Mouse (Mus musculus): ENCODE results near the gene Rnf6. TPM values are rescaled to one million over a fixed set of nuclear protein-coding genes. Genes with fewer than 3 reads are reported as not detected.

Rnf6 gene
- polyA plus RNA-seq, 2 experiments, result 13.2 to 19.4 TPM

DNA sequence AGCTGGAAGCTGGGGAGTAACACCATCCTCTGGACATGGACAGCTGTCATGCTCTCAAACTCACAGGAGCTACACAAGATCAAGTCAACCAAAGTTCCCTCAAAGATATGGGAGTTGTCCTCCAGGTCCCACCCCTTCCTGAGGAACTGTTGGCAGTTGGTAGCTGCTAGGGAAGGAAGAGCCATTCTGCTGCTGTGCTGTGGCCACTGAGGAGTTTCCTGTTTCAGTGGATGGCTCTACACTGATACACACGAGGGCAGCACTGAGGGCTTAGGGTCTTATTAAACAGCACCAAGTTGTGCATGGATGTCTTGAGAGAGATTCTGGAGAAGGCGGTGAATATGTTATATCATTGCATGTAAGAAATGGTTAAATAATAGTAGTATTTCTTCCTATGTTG is 21.8 kb downstream of the Rnf6 start:
- Histone ChIP-seq H3K4me2 (ENCODE audit: low read depth) (no peak overlapping the region), H3K9me3 (ENCODE audit: control insufficient read depth, low read length) (peaks cover 2% of the 10 kb centered on the region; the same call in 1 of the 2 replicates), H3K27me3 (ENCODE audit: control insufficient read depth, insufficient read depth, low read length) (no peaks in the 10 kb centered on the region), H3K9ac (replicated peaks) (no peak overlapping the region), H3K36me3 (replicated peaks; ENCODE audit: control insufficient read depth, insufficient read depth, low read depth) (peaks cover 3% of the 10 kb centered on the region; the same call in 1 of the 2 replicates), H3K27ac (no peak overlapping the region), H3K4me1 (replicated peaks; ENCODE audit: control insufficient read depth in 2 of 2, insufficient read depth in 2 of 2, low read length in 1 of 2) (no peaks in the 10 kb centered on the region), H3K4me3 (ENCODE audit: insufficient read depth in 1 of 2, low read depth in 2 of 2, low read length in 2 of 2) (no peak overlapping the region)
- TF ChIP-seq CTCF (IDR thresholded peaks at IDR 0.05; ENCODE audit: low read depth), result peak; percentile 40
- TF ChIP-seq EP300 (IDR thresholded peaks at IDR 0.05; ENCODE audit: low read depth), result no peak
- DNase-seq (ENCODE audit: low read depth in 3 of 3, low spot score in 3 of 3) (no peak), ATAC-seq (ENCODE audit: insufficient read depth) (no peak)
- WGBS (ENCODE audit: insufficient replicate concordance), result 48% methylated on average over 2 of the region's 2 CpGs

DNA sequence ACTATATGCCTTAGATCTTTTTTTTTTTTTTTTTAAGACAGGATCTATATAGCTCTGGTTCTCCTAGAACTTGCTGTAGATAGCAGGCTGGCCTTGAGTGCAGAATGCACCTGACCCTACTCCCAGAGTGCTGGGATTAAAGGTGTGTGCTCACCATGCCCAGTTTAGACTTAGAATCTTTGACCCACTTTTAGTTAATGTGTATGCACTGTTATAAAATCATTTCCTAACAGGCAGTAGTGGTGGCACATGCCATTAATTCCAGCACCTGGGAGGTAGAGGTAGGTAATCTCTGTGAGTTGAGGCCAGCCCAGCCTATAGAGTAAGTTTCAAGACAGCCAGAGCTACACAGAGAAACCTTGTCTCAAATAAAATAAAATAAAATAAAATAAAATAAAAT is 22.3 kb downstream of the Rnf6 start:
- H3K4me2 ChIP-seq (ENCODE audit: low read depth), result no peak overlapping the region
- H3K36me3 ChIP-seq (replicated peaks; ENCODE audit: control insufficient read depth, insufficient read depth, low read depth), result no peaks in the 10 kb centered on the region; the same call in 1 of the 2 replicates
- no peaks in the 10 kb centered on the region for H3K27me3 ChIP-seq (ENCODE audit: control insufficient read depth, insufficient read depth, low read length)
- H3K9ac ChIP-seq (replicated peaks), result no peak overlapping the region
- peaks cover 2% of the 10 kb centered on the region; the same call in 1 of the 2 replicates for H3K9me3 ChIP-seq (ENCODE audit: control insufficient read depth, low read length)
- no peak overlapping the region for H3K27ac ChIP-seq
- no peaks in the 10 kb centered on the region for H3K4me1 ChIP-seq (replicated peaks; ENCODE audit: control insufficient read depth in 2 of 2, insufficient read depth in 2 of 2, low read length in 1 of 2)
- DNase-seq (ENCODE audit: low read depth in 3 of 3, low spot score in 3 of 3) (no peak), ATAC-seq (ENCODE audit: insufficient read depth) (no peak)
- no peak overlapping the region for H3K4me3 ChIP-seq (ENCODE audit: insufficient read depth in 1 of 2, low read depth in 2 of 2, low read length in 2 of 2)
- TF ChIP-seq CTCF (IDR thresholded peaks at IDR 0.05; ENCODE audit: low read depth), result no peak
- no peak for TF ChIP-seq EP300 (IDR thresholded peaks at IDR 0.05; ENCODE audit: low read depth)

DNA sequence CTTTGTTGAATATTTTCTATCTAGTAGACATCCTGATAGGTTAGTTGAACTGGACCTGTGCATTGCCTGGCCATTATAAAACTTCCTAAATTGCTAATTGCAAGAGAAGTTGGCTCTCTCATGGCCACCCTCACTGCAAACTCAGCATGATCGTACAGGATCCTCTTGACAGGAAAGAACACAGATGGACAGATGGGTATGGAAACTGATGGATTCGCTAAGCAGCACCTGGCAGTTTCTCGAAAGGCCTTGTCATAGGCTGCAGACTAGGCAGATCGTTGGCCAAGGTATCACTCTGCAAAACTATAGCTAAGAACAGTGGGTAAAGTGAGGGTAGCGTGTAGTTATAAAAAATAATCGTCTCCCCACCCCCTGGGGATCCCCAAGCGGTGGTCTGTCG is 28.0 kb downstream of the Rnf6 start:
- DNase-seq (ENCODE audit: low read depth in 3 of 3, low spot score in 3 of 3) (no peak), ATAC-seq (ENCODE audit: insufficient read depth) (no peak)
- H3K27ac ChIP-seq, result no peak overlapping the region
- H3K4me3 ChIP-seq (ENCODE audit: insufficient read depth in 1 of 2, low read depth in 2 of 2, low read length in 2 of 2), result no peak overlapping the region
- TF ChIP-seq EP300 (IDR thresholded peaks at IDR 0.05; ENCODE audit: low read depth) (no peak), CTCF (IDR thresholded peaks at IDR 0.05; ENCODE audit: low read depth) (no peak)
- no peaks in the 10 kb centered on the region for H3K9me3 ChIP-seq (ENCODE audit: control insufficient read depth, low read length)
- H3K36me3 ChIP-seq (replicated peaks; ENCODE audit: control insufficient read depth, insufficient read depth, low read depth), result no peaks in the 10 kb centered on the region
- WGBS (ENCODE audit: insufficient replicate concordance), result 57% methylated on average over 8 of the region's 8 CpGs
- H3K27me3 ChIP-seq (ENCODE audit: control insufficient read depth, insufficient read depth, low read length), result no peaks in the 10 kb centered on the region
- H3K4me1 ChIP-seq (replicated peaks; ENCODE audit: control insufficient read depth in 2 of 2, insufficient read depth in 2 of 2, low read length in 1 of 2), result no peaks in the 10 kb centered on the region
- H3K9ac ChIP-seq (replicated peaks), result no peak overlapping the region
- H3K4me2 ChIP-seq (ENCODE audit: low read depth), result no peak overlapping the region

DNA sequence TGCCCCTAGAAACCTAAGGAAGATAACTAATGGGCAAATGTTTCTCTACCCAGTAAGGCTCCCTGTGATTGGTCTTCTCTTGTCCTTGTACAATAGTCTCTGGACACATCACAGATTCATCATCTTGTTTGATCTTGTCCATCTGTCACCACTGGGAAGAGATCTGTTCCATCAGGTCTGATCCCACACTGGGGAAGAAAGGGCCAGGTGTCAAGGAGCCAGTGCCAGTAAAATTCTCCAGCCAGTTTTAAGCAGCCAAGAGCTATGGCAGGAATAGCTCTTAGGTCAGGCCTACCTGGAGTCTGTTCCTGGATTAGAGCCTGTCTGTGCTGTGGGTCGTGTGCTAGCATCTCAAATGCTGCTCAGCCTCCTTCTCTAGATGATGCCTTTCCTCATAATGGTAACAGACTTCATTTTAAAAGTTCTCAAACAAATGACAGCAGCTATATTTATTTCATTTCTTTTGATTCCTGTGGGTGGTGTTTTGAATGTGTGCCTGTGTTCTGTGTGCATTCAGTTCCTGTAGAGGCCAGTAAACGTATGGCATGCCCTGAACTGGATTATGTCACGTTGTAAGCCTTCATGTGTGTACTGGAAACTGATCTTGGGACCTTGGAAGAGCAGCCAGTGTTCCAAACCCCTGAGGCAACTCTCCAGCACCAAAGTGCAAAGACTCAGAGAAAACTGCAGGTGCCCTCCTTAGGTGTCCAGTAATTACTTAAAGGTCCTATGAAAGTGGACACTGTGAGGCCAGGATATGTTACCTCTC is 30.7 kb downstream of the Rnf6 start:
- TF ChIP-seq CTCF (IDR thresholded peaks at IDR 0.05; ENCODE audit: low read depth), result no peak
- TF ChIP-seq EP300 (IDR thresholded peaks at IDR 0.05; ENCODE audit: low read depth), result no peak
- Histone ChIP-seq H3K27me3 (ENCODE audit: control insufficient read depth, insufficient read depth, low read length) (no peaks in the 10 kb centered on the region), H3K4me2 (ENCODE audit: low read depth) (no peak overlapping the region), H3K4me1 (replicated peaks; ENCODE audit: control insufficient read depth in 2 of 2, insufficient read depth in 2 of 2, low read length in 1 of 2) (no peaks in the 10 kb centered on the region), H3K9ac (replicated peaks) (no peak overlapping the region), H3K27ac (no peak overlapping the region), H3K36me3 (replicated peaks; ENCODE audit: control insufficient read depth, insufficient read depth, low read depth) (no peaks in the 10 kb centered on the region), H3K4me3 (ENCODE audit: insufficient read depth in 1 of 2, low read depth in 2 of 2, low read length in 2 of 2) (no peak overlapping the region), H3K9me3 (ENCODE audit: control insufficient read depth, low read length) (no peaks in the 10 kb centered on the region)
- no peak for ATAC-seq (ENCODE audit: insufficient read depth)
- DNase-seq (ENCODE audit: low read depth in 3 of 3, low spot score in 3 of 3), result no peak
- 29% methylated on average over 3 of the region's 3 CpGs for WGBS (ENCODE audit: insufficient replicate concordance)

DNA sequence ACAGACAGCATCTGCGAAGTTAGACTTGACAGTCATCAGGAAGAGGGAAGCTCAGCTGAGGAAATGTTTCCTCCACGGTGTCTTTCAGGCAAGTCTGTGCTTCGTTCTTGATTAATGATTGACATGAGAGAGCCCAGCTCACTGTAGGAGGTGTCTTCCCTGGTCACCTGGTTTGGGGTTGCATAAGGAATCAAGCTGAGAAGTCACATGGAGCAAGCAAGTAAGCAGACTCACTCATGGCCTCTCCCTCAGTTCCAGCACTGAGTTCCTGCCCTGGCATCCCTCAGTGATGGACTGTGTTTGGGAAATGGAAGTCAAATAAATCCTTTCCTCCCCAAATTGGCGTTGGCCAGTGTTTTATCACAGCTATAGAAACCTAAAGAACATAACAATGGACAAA is 31.3 kb downstream of the Rnf6 start:
- 30% methylated on average over 4 of the region's 4 CpGs for WGBS (ENCODE audit: insufficient replicate concordance)
- Histone ChIP-seq H3K27ac (no peak overlapping the region), H3K9me3 (ENCODE audit: control insufficient read depth, low read length) (no peaks in the 10 kb centered on the region), H3K4me1 (replicated peaks; ENCODE audit: control insufficient read depth in 2 of 2, insufficient read depth in 2 of 2, low read length in 1 of 2) (no peaks in the 10 kb centered on the region), H3K27me3 (ENCODE audit: control insufficient read depth, insufficient read depth, low read length) (no peaks in the 10 kb centered on the region), H3K4me3 (ENCODE audit: insufficient read depth in 1 of 2, low read depth in 2 of 2, low read length in 2 of 2) (no peak overlapping the region), H3K4me2 (ENCODE audit: low read depth) (no peak overlapping the region), H3K9ac (replicated peaks) (no peak overlapping the region), H3K36me3 (replicated peaks; ENCODE audit: control insufficient read depth, insufficient read depth, low read depth) (no peaks in the 10 kb centered on the region)
- no peak for TF ChIP-seq EP300 (IDR thresholded peaks at IDR 0.05; ENCODE audit: low read depth)
- TF ChIP-seq CTCF (IDR thresholded peaks at IDR 0.05; ENCODE audit: low read depth), result no peak
- ATAC-seq (ENCODE audit: insufficient read depth) (no peak), DNase-seq (ENCODE audit: low read depth in 3 of 3, low spot score in 3 of 3) (no peak)
